Mouse (Mus musculus): Measurements from ENCODE around the gene Tbc1d20. TPM values are rescaled to one million over a fixed set of nuclear protein-coding genes. Genes with fewer than 3 reads are reported as not detected.

Gene Tbc1d20
- total and polyA plus RNA-seq, 3 experiments: 39.0 to 46.5 (median 43.1) TPM

DNA sequence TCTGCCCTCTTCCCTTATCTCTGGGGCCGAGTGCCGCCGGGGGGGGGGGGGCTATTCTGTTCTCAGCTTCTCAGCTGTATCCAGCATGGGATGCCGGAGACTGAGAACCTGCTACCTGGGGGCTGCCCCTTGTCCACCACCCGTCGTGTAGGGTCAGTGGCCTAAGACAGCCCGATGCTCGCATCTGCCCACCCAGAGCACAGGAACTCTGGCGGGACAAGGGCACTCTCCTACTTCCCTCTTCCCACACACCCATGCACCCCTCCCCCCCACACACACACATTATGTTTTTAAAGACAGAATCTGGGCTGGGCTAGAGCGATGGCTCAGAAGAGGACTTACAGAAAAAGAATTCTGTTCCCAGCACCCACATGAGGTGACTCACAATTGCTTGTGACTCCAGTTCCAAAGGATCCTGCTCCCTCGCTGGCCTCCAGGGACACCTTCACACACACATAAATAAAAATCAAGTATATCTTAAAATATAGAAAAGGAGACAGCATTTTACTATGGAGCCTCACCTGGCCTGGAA, 41.7 kb downstream of the Tbc1d20 start:
- H3K27ac ChIP-seq: no peak overlapping the region
- no peak overlapping the region for H3K4me3 ChIP-seq
- H3K36me3 ChIP-seq (ENCODE audit: control insufficient read depth, insufficient read depth, low read length): no peaks in the 10 kb centered on the region
- no peaks in the 10 kb centered on the region for H3K27me3 ChIP-seq (ENCODE audit: control insufficient read depth, insufficient read depth, low read length)
- no peak for DNase-seq
- TF ChIP-seq POLR2A (IDR thresholded peaks at IDR 0.05; ENCODE audit: insufficient read depth, low read depth, low read length) (no peak), CTCF (IDR thresholded peaks at IDR 0.05) (no peak), EP300 (IDR thresholded peaks at IDR 0.05; ENCODE audit: insufficient read depth, low read depth, low read length) (no peak)
- no peak overlapping the region for H3K9ac ChIP-seq (ENCODE audit: low read depth, low read length)
- H3K79me2 ChIP-seq (replicated peaks; ENCODE audit: control insufficient read depth, insufficient read depth, low read length): 0 out of 2 replicates have a peak, but pooled peaks cover 1% of the 10 kb centered on the region
- peaks cover 3% of the 10 kb centered on the region for H3K4me1 ChIP-seq (ENCODE audit: control insufficient read depth, insufficient read depth, low read length)
- 60% methylated on average over 11 of the region's 11 CpGs for WGBS
- intact Hi-C loops (cut with DNase I): no loop called here

GRCm38 (mm10) chr2:152336856-152337255, 43.2 kb downstream of the Tbc1d20 start:
- no peaks in the 10 kb centered on the region for H3K27me3 ChIP-seq (ENCODE audit: control insufficient read depth, insufficient read depth, low read length)
- no peak for TF ChIP-seq POLR2A (IDR thresholded peaks at IDR 0.05; ENCODE audit: insufficient read depth, low read depth, low read length)
- no peaks in the 10 kb centered on the region for H3K79me2 ChIP-seq (replicated peaks; ENCODE audit: control insufficient read depth, insufficient read depth, low read length)
- no peaks in the 10 kb centered on the region for H3K36me3 ChIP-seq (ENCODE audit: control insufficient read depth, insufficient read depth, low read length)
- H3K4me1 ChIP-seq (ENCODE audit: control insufficient read depth, insufficient read depth, low read length): no peaks in the 10 kb centered on the region; the same call in 1 of the 2 replicates
- H3K27ac ChIP-seq: no peak overlapping the region
- intact Hi-C loops (cut with DNase I): no loop called here
- no peak for DNase-seq
- H3K9ac ChIP-seq (ENCODE audit: low read depth, low read length): no peak overlapping the region
- WGBS: 73% methylated on average over 1 of the region's 1 CpGs
- no peak overlapping the region for H3K4me3 ChIP-seq

DNA sequence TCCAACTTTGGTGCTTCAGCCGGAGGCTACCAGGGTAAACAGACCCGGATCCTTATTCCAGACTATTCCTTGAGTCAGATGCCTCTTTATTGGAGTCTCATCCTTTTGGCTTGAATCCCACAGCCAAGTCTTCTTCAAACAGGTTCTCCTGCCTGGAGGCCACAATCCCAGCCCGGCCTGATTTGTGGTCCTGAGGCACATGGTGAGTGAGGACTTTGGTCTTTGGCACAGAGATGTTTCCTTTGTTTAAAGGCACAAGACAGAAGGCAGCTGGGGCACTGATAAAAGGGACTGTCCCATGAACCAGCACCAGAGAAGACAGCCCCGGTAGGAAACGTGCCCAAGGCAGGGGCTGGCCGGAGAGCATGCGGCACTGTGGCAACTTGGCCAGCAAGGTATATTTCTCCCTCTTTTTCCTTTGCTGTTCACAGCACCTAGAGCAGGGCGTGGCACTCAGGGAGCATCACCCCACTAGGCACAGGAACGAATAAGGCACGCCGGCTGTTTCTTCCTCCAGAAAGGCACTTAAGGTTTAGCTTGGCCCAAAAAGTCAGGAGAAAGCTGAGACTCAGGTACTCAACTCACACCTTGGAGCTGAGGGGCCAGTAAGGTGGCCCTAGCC, 44.1 kb downstream of the Tbc1d20 start:
- no peaks in the 10 kb centered on the region for H3K36me3 ChIP-seq (ENCODE audit: control insufficient read depth, insufficient read depth, low read length)
- H3K9ac ChIP-seq (ENCODE audit: low read depth, low read length): no peak overlapping the region
- no peak for TF ChIP-seq EP300 (IDR thresholded peaks at IDR 0.05; ENCODE audit: insufficient read depth, low read depth, low read length)
- no peak for TF ChIP-seq CTCF (IDR thresholded peaks at IDR 0.05)
- no peak for TF ChIP-seq POLR2A (IDR thresholded peaks at IDR 0.05; ENCODE audit: insufficient read depth, low read depth, low read length)
- intact Hi-C loops (cut with DNase I): no loop called here
- no peaks in the 10 kb centered on the region; the same call in 1 of the 2 replicates for H3K4me1 ChIP-seq (ENCODE audit: control insufficient read depth, insufficient read depth, low read length)
- H3K4me3 ChIP-seq: no peak overlapping the region
- DNase-seq: no peak
- H3K79me2 ChIP-seq (replicated peaks; ENCODE audit: control insufficient read depth, insufficient read depth, low read length): no peaks in the 10 kb centered on the region
- no peaks in the 10 kb centered on the region for H3K27me3 ChIP-seq (ENCODE audit: control insufficient read depth, insufficient read depth, low read length)
- no peak overlapping the region for H3K27ac ChIP-seq
- WGBS: 94% methylated on average over 11 of the region's 11 CpGs

DNA sequence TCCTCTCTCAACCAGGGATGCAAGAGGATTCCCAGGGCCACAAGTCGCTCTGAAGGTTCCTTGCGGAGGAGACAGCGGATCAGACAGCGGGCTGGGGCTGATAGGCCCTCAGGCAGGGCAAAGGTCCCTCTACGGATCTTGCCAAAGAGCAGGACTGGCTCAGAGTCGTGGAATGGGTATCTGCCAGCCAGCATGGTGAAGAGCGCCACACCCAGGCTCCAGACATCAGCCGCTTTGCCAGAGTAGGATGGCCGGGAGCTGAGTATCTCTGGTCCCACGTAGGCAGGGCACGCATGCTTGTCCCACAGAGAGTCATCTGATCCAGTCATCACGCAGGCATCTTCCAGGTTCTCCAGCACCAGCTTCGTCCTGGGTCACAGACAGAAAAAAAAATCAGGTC, 44.7 kb downstream of the Tbc1d20 start:
- intact Hi-C loops (cut with DNase I): no loop called here
- Histone ChIP-seq H3K4me3 (no peak overlapping the region), H3K27ac (no peak overlapping the region)

GRCm38 (mm10) chr2:152339631-152340179, 46.1 kb downstream of the Tbc1d20 start:
- whole genome bisulfite sequencing: 92% methylated on average over 22 of the region's 22 CpGs
- no peaks in the 10 kb centered on the region for H3K36me3 ChIP-seq (ENCODE audit: control insufficient read depth, insufficient read depth, low read length)
- no peak overlapping the region for H3K9ac ChIP-seq (ENCODE audit: low read depth, low read length)
- intact Hi-C loops (cut with DNase I): no loop called here
- DNase-seq: no peak
- TF ChIP-seq CTCF (IDR thresholded peaks at IDR 0.05) (no peak), EP300 (IDR thresholded peaks at IDR 0.05; ENCODE audit: insufficient read depth, low read depth, low read length) (no peak)
- no peaks in the 10 kb centered on the region for H3K79me2 ChIP-seq (replicated peaks; ENCODE audit: control insufficient read depth, insufficient read depth, low read length)
- H3K27ac ChIP-seq: no peak overlapping the region
- H3K4me3 ChIP-seq: no peak overlapping the region
- H3K27me3 ChIP-seq (ENCODE audit: control insufficient read depth, insufficient read depth, low read length): no peaks in the 10 kb centered on the region
- H3K4me1 ChIP-seq (ENCODE audit: control insufficient read depth, insufficient read depth, low read length): peaks cover 2% of the 10 kb centered on the region; the same call in 1 of the 2 replicates

More for the DNA sequence above, 44.7 kb downstream of the Tbc1d20 start:
- no peak for DNase-seq
- WGBS: 89% methylated on average over 13 of the region's 13 CpGs
- Histone ChIP-seq H3K9ac (ENCODE audit: low read depth, low read length) (no peak overlapping the region), H3K27me3 (ENCODE audit: control insufficient read depth, insufficient read depth, low read length) (no peaks in the 10 kb centered on the region), H3K4me1 (ENCODE audit: control insufficient read depth, insufficient read depth, low read length) (no peaks in the 10 kb centered on the region; the same call in 1 of the 2 replicates), H3K36me3 (ENCODE audit: control insufficient read depth, insufficient read depth, low read length) (no peaks in the 10 kb centered on the region), H3K79me2 (replicated peaks; ENCODE audit: control insufficient read depth, insufficient read depth, low read length) (no peaks in the 10 kb centered on the region)
- no peak for TF ChIP-seq CTCF (IDR thresholded peaks at IDR 0.05)
- no peak for TF ChIP-seq POLR2A (IDR thresholded peaks at IDR 0.05; ENCODE audit: insufficient read depth, low read depth, low read length)
- no peak for TF ChIP-seq EP300 (IDR thresholded peaks at IDR 0.05; ENCODE audit: insufficient read depth, low read depth, low read length)

Data from heart, adult 2 months (tissue).